Mouse (Mus musculus) liver, postnatal 0 days (tissue): ENCODE data around the gene Olfr1131.

Experiments used
- CTCF ChIP-seq: sonication (generic); IDR thresholded peaks from 2 replicates; pipeline ENCODE4 v1.5.1; 2016; ENCODE audit warnings: antibody characterized with exemption, low read depth
- EP300 ChIP-seq: IDR thresholded peaks from 2 replicates; pipeline ENCODE4 v1.6.1; 2016; ENCODE audit warnings: antibody characterized with exemption, low read depth, mild to moderate bottlenecking

- no peak for TF ChIP-seq EP300
- TF ChIP-seq CTCF: no peak
Observed at GRCm38 (mm10) chr2:87658360-87658759, 31.5 kb downstream of the Olfr1131 start, which contains the start of gene Olfr1134.
